ENCODE assay signal across 1 mouse cellular context in the genomic region with DNA sequence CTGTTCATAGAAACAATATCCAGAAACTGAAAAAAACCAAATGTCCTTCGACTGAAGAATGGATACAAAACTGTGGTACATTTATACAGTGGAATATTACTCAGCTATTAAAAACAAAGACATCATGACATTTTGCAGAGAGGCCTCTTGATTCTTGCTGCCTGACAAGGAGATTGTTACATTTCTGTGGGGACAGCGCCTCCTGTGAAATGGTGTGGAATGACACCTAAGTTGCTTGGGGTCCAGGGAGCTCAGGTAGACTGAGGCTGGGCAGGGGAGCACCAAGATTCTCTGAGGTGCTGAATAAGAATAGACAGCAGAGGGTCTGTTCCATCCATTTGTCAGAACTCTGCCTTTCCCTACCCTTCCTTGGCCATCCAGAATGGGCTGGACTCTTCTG.
TF ChIP-seq lines count a peak whose summit lies in the region.

No protein-coding gene starts in this region.

TF ChIP-seq in MEL, 35 proteins besides CTCF, POLR2A, EP300 and RAD21:
- TF ChIP-seq BHLHE40 (IDR thresholded peaks at IDR 0.05; ENCODE audit: borderline replicate concordance, low read depth, low read length) (no peak), USF2 (IDR thresholded peaks at IDR 0.05; ENCODE audit: borderline replicate concordance in 1 of 2, insufficient read depth in 1 of 2, low read depth in 1 of 2, low read length in 2 of 2) (no peak), JUND (IDR thresholded peaks at IDR 0.05; ENCODE audit: low read depth, low read length) (no peak), POLR2AphosphoS2 (IDR thresholded peaks at IDR 0.05; ENCODE audit: low read length) (no peak)
